Mouse (Mus musculus): ENCODE results near the gene Adam8.
A peak's percentile ranks its signal among the peaks of the same experiment; 100 is the strongest.

The Adam8 gene

GRCm38 (mm10) chr7:139992406-139992805 lies at the start of gene Adam8:
Gene Adam8, minus strand, starts transcription at chr7:139992562.
- no peak for DNase-seq (ENCODE audit: low read depth, low spot score)

DNA sequence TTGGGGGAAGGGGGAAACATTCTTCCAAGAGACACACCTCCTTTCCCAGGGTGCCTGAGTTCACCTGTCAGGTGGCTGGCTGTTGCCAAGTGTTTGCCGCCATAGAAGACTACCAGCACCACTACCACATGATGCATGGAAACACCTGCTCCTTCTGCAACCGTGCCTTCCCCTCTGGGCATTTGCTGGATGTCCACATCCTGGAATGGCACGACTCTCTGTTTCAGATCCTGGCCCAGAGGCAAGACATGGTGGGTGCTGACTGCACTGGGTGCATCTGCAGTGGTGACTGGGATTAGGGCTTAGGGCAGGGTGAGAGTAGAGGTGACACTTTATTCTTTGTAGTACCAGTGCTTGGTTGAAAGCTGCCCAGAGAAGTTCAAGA lies 44.8 kb upstream of the Adam8 start:
- DNase-seq (ENCODE audit: low read depth, low spot score): no peak

GRCm38 (mm10) chr7:140036281-140037170 lies 44.2 kb upstream of the Adam8 start, which contains the start of the genes Zfp511 and Tubgcp2:
Gene Zfp511, plus strand, starts transcription at chr7:140036391.
Gene Tubgcp2, minus strand, starts transcription at chr7:140036669.
- DNase-seq (ENCODE audit: low read depth, low spot score): peak; percentile 92

GRCm38 (mm10) chr7:140035456-140035855 lies 43.1 kb upstream of the Adam8 start:
- DNase-seq (ENCODE audit: low read depth, low spot score): no peak

DNA sequence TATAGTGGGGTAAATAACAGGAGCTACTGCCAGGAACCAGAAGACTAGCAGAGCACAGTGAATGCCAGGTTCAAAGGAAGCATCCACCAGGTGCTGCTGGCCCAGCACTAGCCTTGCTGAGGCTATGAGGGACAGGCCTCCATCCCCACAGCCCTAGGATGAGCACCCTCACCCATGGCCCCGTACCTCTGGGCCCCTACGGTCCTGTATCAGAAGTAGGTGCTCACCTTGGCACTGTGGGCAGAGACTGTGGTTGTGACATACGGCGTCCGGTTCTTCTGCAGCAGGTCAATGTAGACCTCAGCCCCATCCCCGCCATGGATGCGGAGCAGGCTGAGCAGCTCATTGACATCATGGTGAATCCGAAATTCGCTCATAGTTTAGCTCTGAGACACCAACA lies 41.0 kb upstream of the Adam8 start:
- DNase-seq (ENCODE audit: low read depth, low spot score): no peak

DNA sequence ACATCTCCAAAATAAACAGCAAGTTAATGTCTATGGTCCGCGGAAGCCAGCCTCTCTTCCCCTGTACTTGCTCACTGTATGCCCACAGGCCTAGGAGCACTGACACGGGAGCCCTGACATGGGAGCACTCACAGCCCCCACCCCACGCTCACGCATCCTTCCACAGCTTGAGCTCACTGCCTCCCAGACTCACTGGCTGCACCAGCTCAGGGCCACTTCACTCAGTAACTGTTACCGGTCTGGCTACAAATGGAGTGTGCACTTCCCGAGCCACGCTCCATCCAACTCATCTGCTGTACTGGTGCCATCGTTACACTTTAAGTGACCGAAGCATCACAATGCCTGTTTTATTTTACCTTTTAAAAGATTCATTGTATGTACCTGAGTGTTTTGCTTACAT lies 40.0 kb upstream of the Adam8 start:
- no peak for DNase-seq (ENCODE audit: low read depth, low spot score)

DNA sequence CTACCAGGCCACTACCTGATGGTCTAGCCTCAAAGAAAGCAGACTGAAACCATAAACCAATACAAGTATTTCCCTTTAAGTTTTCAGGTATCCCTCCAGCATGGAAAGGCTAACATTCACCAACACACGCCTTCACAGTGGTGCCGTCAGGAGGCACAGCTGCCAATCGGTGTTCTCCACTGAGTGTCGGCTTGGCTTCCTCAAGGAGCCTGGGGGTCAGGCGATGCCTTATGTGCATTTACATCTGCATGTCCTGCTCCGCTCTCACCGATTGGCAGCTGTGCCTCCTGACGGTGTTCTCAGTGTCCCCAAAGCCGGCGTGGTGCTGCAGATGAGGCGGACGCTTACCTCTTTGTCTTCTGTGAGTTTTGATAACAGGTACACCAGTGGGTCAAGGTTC lies 39.4 kb upstream of the Adam8 start:
- no peak for DNase-seq (ENCODE audit: low read depth, low spot score)

DNA sequence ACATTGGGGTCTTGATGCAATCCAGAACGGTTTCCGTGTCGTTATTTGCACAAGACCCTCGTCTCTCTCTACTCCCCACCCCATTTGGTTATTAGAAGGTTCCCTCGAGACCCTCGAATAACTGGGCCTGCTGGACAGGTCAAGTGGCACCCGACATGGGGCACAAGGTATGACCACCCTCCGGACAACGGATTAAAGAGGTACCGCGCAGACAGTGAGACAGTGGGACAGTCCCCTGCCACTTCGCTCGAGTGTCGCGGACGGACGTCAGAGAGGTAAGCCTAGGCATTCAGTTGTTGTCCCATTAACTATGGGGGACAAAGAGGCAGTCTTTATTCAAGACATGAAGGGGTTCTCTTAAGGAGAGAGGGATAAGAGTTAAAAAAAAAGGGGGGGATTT lies 19.0 kb upstream of the Adam8 start:
- DNase-seq (ENCODE audit: low read depth, low spot score): no peak

DNA sequence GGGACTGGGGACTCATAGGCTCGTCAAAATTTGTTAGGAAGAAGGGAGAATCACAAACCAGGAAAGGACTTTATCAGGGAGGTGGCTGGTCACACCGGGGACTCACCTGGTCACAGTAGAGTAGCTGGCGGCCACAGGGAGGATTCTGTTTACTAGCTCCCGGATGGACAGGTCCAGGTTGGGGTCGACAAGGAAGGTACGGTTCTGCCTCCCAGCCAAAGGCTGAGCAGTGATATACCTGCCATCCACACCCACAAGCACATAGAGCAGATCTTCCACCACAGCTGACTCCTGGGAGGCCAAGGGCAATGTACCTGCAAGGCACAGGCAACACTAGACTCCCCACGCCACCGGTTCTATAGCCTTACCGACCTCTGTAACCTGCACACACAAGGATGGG lies 15.4 kb upstream of the Adam8 start:
- no peak for DNase-seq (ENCODE audit: low read depth, low spot score)

- DNase-seq (ENCODE audit: low read depth, low spot score): no peak
These were observed 14.7 kb upstream of the Adam8 start for GRCm38 (mm10) chr7:140006861-140007611.

GRCm38 (mm10) chr7:140004666-140005065 lies 12.3 kb upstream of the Adam8 start:
- no peak for DNase-seq (ENCODE audit: low read depth, low spot score)

GRCm38 (mm10) chr7:140001086-140001740 lies 8.9 kb upstream of the Adam8 start:
- DNase-seq (ENCODE audit: low read depth, low spot score): peak; percentile 50

DNA sequence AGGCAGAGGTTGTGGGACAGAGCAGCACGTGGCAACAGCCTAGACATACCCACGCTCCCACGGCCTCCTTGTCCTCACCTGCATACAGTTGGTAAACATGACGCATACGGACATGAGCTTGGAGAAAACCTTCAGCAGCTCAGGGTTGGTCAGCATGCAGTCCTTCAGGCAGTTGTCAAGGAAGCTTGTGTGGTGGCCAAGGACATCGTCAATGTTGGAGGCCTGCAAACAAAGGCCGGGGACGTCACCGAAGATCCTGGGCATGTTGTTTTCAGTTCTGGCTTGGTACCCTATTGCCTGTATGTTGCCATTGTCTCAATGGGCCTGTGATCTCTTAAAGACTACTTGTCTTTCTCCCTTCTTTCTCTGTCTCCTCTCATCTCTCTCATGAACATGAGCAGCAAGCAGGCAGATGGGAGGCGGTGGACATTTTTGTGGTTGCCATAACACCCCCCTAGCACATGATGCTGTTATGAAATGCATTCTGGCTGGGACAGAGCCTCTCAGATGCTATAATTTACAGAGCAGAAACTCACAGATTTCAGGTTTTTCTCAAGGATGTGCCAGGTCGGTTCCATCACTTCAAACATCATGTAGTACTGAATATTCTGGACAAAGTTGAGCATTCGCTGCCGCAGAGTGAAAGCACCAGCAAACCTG lies 6.5 kb upstream of the Adam8 start:
- DNase-seq (ENCODE audit: low read depth, low spot score): no peak

DNA sequence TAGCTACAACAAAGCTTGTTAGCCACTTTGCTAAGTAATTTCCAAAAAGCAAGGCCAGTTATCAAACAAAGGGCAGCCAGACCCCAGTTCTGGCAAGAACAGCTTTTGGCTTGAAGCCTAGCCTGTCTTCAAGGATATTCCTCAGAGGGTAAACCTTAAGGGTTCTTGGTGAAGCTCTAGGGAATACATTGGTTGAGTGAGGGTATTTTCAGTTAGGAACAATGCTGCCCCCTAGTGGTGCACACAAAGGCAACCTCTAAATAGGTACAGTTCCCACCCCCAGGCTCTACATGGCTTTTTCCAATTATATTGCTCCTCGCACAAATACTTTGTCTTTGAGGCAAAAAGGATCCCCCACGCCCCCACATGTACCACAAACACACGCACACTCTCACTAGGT lies 2.3 kb upstream of the Adam8 start:
- peak; percentile 47 for DNase-seq (ENCODE audit: low read depth, low spot score)

DNA sequence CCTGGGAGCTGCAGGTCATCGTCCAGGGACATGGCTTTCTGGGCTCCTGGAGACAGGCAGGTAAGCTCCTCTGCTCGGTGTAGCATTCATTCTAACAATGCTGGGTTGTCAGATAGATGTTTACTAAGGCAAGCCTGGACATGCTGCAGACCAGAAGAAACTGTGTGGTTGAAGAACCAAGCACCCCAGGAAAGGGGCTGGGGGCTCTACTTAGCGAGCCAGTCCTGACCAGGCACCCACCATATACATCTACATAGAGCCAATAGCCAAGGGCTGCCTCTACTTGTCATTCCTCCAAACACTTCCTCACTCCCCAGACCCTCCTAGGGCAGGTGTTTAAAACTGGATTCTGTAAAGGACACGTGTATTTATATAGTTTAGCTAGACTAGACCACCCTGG lies 1.8 kb upstream of the Adam8 start:
- no peak for DNase-seq (ENCODE audit: low read depth, low spot score)

DNA sequence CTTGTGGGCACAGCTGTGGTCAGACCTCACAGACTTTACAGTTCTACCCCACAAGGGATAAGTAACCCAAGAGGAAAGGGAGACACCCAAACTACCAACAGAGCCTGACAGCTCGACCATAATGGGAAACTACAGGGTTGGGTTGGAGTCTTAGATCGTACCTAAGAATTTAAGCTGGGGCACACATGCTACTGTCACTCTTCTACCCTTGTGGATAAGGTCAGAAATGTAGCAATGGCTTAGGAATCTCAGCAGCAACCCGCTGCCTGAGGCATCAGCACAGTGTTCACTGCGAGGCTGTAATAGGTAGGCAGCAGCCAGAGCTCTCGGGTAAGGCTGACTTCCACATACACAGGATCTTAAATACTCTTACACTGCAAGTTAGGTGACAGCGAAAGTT lies 1.2 kb upstream of the Adam8 start:
- no peak for DNase-seq (ENCODE audit: low read depth, low spot score)

- DNase-seq (ENCODE audit: low read depth, low spot score): no peak
These were observed 1.4 kb downstream of the Adam8 start for GRCm38 (mm10) chr7:139990864-139991394.

DNA sequence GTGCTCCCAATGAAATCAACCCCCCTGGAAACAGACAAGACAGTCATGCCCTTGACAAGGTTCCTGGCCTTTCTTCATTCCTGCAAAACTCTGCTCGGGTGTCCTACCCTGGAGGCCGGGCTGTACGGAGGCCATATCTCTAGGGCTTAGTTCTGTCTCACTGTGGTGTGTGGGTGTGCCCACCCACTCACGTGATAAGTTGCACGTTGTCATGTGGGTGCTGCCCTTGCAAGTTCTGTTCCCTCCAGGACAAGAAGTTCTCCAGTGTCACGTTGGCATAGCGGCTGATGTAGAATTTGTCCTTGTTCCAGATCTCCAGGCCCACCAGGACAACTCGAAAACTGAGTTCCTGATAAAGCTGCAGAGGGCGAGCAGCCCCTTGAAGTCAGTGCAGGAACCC lies 4.1 kb downstream of the Adam8 start:
- DNase-seq (ENCODE audit: low read depth, low spot score): no peak

GRCm38 (mm10) chr7:139984505-139984904 lies 7.9 kb downstream of the Adam8 start:
- no peak for DNase-seq (ENCODE audit: low read depth, low spot score)

- no peak for DNase-seq (ENCODE audit: low read depth, low spot score)
These were observed 10.3 kb downstream of the Adam8 start for GRCm38 (mm10) chr7:139982058-139982457.

DNA sequence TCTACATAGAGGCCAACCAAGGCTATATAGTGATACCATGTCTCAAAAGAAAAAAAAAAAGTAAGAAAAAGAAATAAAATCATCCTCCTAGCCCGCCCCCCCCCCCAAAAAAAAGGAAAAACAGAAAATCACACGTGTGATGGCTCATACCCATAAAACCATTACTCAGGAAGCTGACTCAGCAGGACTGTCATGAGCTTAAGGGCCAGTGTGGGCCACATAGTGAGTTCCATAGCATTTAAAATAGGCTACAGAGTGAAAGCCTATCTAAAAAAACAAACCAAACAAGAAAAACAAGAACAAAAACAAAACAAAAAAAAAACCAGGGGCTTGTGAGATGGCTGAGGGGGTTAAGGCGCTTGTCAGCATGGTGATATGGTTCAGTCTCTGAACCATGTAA lies 11.6 kb downstream of the Adam8 start:
- no peak for DNase-seq (ENCODE audit: low read depth, low spot score)
